Mouse (Mus musculus) forebrain, postnatal 0 days (tissue): ENCODE measurements at regions not wholly inside any gene's neighbourhood (a gene's known extent, or its start where the extent isn't known, plus 50 kb on each side); places are given as distances from the start of the nearest gene placed in this dataset.

Source experiments
- ATAC-seq: fragments of 200-750 bp; cut with Nextera tagmentation; 2 replicates; pipeline ENCODE4 v1.8.0; 2017; ENCODE audit warnings: mild to moderate bottlenecking, moderate library complexity
- DNase-seq: peaks from one replicate; pipeline ENCODE4 v3.0.0-alpha.2; 2015
- H3K27ac ChIP-seq: fragments of 300-500 bp; sonication (generic); 2 replicates; pipeline ENCODE4 v1.5.1; 2014; ENCODE audit warnings: low read depth, mild to moderate bottlenecking, antibody characterized with exemption, low read length, moderate library complexity, mixed read lengths
- H3K27me3 ChIP-seq: fragments of 300-500 bp; sonication (generic); 2 replicates; pipeline ENCODE4 v1.6.1; 2014; ENCODE audit warnings: mild to moderate bottlenecking, low read length, mixed read lengths; ENCODE audit not compliant: insufficient read depth
- H3K36me3 ChIP-seq: fragments of 300-500 bp; sonication (generic); 2 replicates; pipeline ENCODE4 v1.6.1; 2014; ENCODE audit warnings: mild to moderate bottlenecking, moderate library complexity; ENCODE audit not compliant: insufficient read depth
- H3K4me1 ChIP-seq: fragments of 300-500 bp; sonication (generic); 2 replicates; pipeline ENCODE4 v1.6.1; 2014; ENCODE audit warnings: antibody characterized with exemption; ENCODE audit not compliant: insufficient read depth
- H3K4me2 ChIP-seq: fragments of 300-500 bp; sonication (generic); 2 replicates; pipeline ENCODE4 v1.6.1; 2014; ENCODE audit warnings: low read depth, mild to moderate bottlenecking, moderate library complexity
- H3K4me3 ChIP-seq: fragments of 300-500 bp; sonication (generic); 2 replicates; pipeline ENCODE4 v1.5.1; 2014; ENCODE audit warnings: low read depth, low read length, mixed read lengths
- H3K9ac ChIP-seq: fragments of 300-500 bp; sonication (generic); 2 replicates; pipeline ENCODE4 v1.6.1; 2014; ENCODE audit warnings: mild to moderate bottlenecking
- H3K9me3 ChIP-seq: fragments of 300-500 bp; sonication (generic); 2 replicates; pipeline ENCODE4 v1.6.1; 2016; ENCODE audit warnings: low read length
- CTCF ChIP-seq: sonication (generic); IDR thresholded peaks from 2 replicates; pipeline ENCODE4 v1.5.1; 2016; ENCODE audit warnings: antibody characterized with exemption, control low read depth, low read depth
- WGBS: fragments of 180-500 bp; shearing (Covaris S2); extraction: QIAGEN DNeasy Blood & Tissue Kit; methylation state at CpG from one replicate; pipeline ENCODE4 v1.1.7; 2014; 5-methylcytosine and 5-hydroxymethylcytosine counted together

DNA sequence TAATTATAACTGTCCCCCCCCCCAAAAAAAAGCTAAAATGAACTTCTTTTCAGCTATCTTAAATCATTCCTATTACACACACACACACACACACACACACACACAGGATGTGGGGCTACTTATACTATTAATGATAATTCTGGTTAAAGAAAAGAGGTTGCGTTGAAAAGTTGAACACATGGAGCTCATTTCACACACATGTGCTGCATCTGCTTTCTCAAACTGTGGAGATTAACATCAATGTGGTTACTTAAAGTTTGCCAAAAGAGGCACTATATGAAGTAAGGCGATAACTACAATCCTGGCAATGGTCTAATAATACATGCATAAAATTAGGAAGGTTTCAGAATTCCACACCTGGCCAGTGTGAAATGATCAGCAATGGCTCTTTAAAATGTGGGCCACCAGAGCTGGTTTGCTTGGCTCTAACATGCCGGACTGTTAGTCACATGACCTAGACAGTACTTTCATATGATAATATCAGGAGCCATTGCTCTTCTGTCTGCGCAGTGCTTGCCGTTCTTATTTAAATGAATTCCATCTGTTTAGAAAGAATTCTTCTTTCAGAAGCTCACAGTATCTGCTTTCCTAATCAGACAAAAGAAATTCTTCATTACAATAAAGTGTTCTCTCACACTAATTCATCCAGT is 598.4 kb upstream of the Fam92a start:
- no peak overlapping the region for H3K27ac ChIP-seq
- 29% methylated on average over 5 of the region's 5 CpGs for WGBS
- no peaks in the 10 kb centered on the region for H3K36me3 ChIP-seq
- H3K4me3 ChIP-seq = no peak overlapping the region
- no peak overlapping the region for H3K9ac ChIP-seq
- H3K4me1 ChIP-seq = peaks cover 3% of the 10 kb centered on the region; the same call in 1 of the 2 replicates
- no peak for ATAC-seq
- TF ChIP-seq CTCF = no peak
- no peak overlapping the region for H3K4me2 ChIP-seq
- peak; percentile 22 for DNase-seq
- H3K9me3 ChIP-seq = no peaks in the 10 kb centered on the region
- H3K27me3 ChIP-seq = no peaks in the 10 kb centered on the region

DNA sequence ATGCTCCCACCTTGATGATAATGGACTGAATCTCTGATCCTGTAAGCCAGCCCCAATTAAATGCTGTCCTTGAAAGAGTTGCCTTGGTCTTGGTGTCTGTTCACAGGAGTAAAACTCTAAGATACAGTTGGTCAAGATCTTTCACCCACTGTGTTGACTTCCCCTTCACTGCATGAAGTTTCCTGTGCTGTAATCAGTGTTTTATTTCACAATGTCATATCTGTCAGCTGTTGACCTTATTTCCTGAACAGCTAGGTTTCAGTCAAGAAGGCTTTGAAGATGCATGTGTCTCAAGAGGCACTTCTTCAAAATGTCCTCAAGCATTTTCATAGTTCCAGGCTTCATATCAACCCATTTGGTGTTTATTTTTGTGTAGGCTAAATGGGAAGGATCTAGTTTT is 597.3 kb upstream of the Fam92a start:
- no peaks in the 10 kb centered on the region for H3K36me3 ChIP-seq
- H3K9me3 ChIP-seq = no peaks in the 10 kb centered on the region
- no peak for TF ChIP-seq CTCF
- no peak overlapping the region for H3K4me2 ChIP-seq
- DNase-seq (no peak), ATAC-seq (no peak)
- H3K27ac ChIP-seq = no peak overlapping the region
- no peak overlapping the region for H3K9ac ChIP-seq
- H3K27me3 ChIP-seq = no peaks in the 10 kb centered on the region
- no peaks in the 10 kb centered on the region; the same call in 1 of the 2 replicates for H3K4me1 ChIP-seq
- no peak overlapping the region for H3K4me3 ChIP-seq

DNA sequence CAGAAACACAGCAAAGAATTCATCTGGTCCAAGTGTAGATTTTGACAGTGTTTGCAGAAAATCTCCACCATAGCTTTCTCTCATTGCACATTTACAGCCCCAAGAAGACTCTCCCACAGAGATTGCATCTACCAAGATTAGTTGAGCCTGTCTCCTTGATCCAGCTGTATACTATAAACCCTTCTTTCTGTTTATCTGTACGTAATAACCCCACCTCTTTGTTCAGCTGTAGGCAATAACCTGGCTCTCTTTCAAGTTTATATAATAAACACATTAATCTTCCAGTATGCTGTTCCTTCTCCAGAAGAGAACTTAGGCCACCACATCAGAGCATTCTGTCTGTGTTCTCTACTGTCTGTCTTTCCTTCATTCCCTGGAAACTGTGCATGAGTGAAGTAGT is 594.9 kb upstream of the Fam92a start:
- H3K36me3 ChIP-seq = no peaks in the 10 kb centered on the region
- 86% methylated on average over 1 of the region's 1 CpGs for WGBS
- no peaks in the 10 kb centered on the region for H3K27me3 ChIP-seq
- DNase-seq = no peak
- H3K27ac ChIP-seq = no peak overlapping the region
- no peak overlapping the region for H3K4me2 ChIP-seq
- TF ChIP-seq CTCF = no peak
- no peak overlapping the region for H3K4me3 ChIP-seq
- H3K9ac ChIP-seq = no peak overlapping the region
- ATAC-seq = no peak
- no peaks in the 10 kb centered on the region for H3K9me3 ChIP-seq
- H3K4me1 ChIP-seq = no peaks in the 10 kb centered on the region

DNA sequence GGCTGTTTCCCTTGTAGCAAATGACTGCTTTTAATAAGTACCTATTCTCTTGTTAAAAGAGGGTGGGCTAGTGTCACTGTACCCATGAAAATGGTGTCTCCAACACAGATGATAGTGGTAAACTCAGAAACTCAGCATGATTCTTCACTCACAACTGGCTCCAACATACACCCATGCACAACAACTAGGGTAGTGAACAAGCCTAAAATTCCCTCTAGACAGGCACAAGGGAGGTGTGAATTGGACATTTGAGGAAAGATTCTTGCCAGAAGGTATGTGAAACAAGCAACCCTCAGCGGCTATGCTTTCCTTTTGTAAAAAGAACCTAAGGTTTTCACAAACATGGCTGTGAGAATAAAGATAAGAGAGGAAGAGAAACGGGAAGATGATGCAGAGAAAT is 579.0 kb upstream of the Fam92a start:
- DNase-seq = no peak
- no peak for ATAC-seq

DNA sequence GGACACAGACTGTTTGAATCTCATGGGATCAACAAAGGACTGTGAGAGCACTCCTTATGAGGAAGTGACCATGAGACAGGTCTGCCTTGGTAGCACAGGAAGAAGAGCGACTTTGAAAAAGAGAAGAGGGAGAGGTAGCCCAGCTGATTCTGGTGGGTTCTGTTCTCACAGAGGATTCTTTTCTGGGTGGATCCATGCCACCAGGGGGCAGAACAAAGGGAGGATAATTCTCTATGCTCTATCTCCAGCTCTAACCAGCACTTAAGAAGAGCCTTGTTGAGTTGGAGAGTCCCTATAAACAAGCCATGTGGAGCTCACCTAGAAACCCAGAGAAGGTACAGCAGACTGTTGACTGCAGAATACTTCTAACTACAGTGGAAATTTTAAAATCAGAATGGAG is 578.1 kb upstream of the Fam92a start:
- 100% methylated on average over 1 of the region's 1 CpGs for WGBS
- no peaks in the 10 kb centered on the region for H3K9me3 ChIP-seq

More for the DNA sequence above, 579.0 kb upstream of the Fam92a start:
- no peak overlapping the region for H3K27ac ChIP-seq
- H3K27me3 ChIP-seq = no peaks in the 10 kb centered on the region
- H3K4me1 ChIP-seq = no peaks in the 10 kb centered on the region
- H3K9me3 ChIP-seq = no peaks in the 10 kb centered on the region
- 53% methylated on average over 2 of the region's 2 CpGs for WGBS
- no peak overlapping the region for H3K9ac ChIP-seq
- no peak overlapping the region for H3K4me3 ChIP-seq
- no peaks in the 10 kb centered on the region for H3K36me3 ChIP-seq
- H3K4me2 ChIP-seq = no peak overlapping the region
- no peak for TF ChIP-seq CTCF

DNA sequence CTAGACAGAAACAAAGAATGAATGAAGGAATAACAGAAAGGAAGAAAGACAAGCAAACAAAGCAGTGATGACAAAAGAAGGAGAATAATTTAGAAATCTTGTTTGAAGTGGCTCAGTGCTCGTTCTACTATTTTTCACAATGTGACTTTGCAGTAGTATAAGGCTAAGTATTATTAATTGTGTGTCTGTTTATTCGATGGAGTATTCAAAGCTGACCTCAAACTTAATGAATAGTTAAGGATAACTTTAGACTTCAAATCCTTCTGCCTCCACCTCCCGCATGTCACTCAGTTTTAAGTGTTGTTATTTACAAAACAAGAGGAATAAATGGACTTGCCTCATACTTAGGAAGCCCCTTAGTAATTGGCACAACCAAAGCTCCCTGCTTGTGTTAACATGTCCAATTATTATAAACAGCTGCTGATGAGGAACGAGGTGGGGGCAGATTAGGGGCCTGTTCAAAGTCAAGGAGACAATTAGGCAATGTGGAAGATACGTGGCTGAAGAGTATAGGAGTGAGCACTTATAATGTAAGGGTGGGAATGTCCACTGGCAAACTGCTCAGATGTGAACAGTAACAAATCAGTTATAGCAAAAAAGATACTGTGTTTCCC is 572.0 kb upstream of the Fam92a start:
- no peaks in the 10 kb centered on the region for H3K27me3 ChIP-seq
- no peak for TF ChIP-seq CTCF
- H3K4me3 ChIP-seq = no peak overlapping the region
- no peak overlapping the region for H3K27ac ChIP-seq
- DNase-seq (no peak), ATAC-seq (no peak)
- H3K4me2 ChIP-seq = no peak overlapping the region
- no peaks in the 10 kb centered on the region for H3K36me3 ChIP-seq
- 29% methylated on average over 5 of the region's 5 CpGs for WGBS
- no peaks in the 10 kb centered on the region for H3K9me3 ChIP-seq
- no peaks in the 10 kb centered on the region for H3K4me1 ChIP-seq
- H3K9ac ChIP-seq = no peak overlapping the region

More for the DNA sequence above, 578.1 kb upstream of the Fam92a start:
- ATAC-seq (no peak), DNase-seq (no peak)
- no peak overlapping the region for H3K27ac ChIP-seq
- no peak for TF ChIP-seq CTCF
- no peak overlapping the region for H3K4me3 ChIP-seq
- H3K36me3 ChIP-seq = no peaks in the 10 kb centered on the region
- no peaks in the 10 kb centered on the region for H3K4me1 ChIP-seq
- no peak overlapping the region for H3K4me2 ChIP-seq
- no peaks in the 10 kb centered on the region for H3K27me3 ChIP-seq
- no peak overlapping the region for H3K9ac ChIP-seq

DNA sequence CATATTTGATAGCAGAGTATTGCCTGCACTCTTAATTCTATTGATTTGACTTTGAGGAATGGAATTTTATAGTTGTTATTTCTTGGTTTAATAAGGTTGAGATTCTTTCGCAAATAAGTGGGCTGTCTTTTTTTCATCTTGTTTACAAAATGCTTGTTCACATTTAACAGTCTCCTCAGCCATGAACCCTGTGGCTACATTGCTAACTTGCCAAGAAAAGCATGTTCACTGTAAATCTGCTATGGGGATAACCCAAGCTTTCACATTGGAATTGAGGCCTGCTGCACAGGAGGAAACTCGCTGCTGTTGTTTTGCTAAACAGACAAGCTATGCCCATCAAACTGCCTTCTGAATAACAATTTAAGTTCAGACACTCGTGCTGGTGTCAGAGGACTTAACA is 564.6 kb upstream of the Fam92a start:
- TF ChIP-seq CTCF = no peak
- DNase-seq (no peak), ATAC-seq (no peak)
- no peaks in the 10 kb centered on the region for H3K36me3 ChIP-seq
- H3K27me3 ChIP-seq = no peaks in the 10 kb centered on the region
- no peaks in the 10 kb centered on the region for H3K9me3 ChIP-seq
- H3K9ac ChIP-seq = no peak overlapping the region
- no peaks in the 10 kb centered on the region for H3K4me1 ChIP-seq
- H3K4me2 ChIP-seq = no peak overlapping the region
- 69% methylated on average over 3 of the region's 3 CpGs for WGBS
- no peak overlapping the region for H3K27ac ChIP-seq
- no peak overlapping the region for H3K4me3 ChIP-seq
